Mouse (Mus musculus) heart, embryonic 10.5 days (tissue): Measurements from ENCODE around the gene Fbxw7. TPM values are rescaled to one million over a fixed set of nuclear protein-coding genes. Genes with fewer than 3 reads are reported as not detected.

Experiments
- DNase-seq: peaks from one replicate; pipeline ENCODE4 v3.0.0-alpha.2; 2017; ENCODE audit warnings: low spot score
- H3K27ac ChIP-seq: fragments of 300-500 bp; sonication (generic); 2 replicates; pipeline ENCODE4 v1.5.1; 2016; ENCODE audit warnings: mild to moderate bottlenecking
- H3K27me3 ChIP-seq: fragments of 300-500 bp; sonication (generic); 2 replicates; pipeline ENCODE4 v1.6.1; 2016; ENCODE audit warnings: mild to moderate bottlenecking; ENCODE audit not compliant: poor library complexity, insufficient read depth, severe bottlenecking
- H3K36me3 ChIP-seq: fragments of 300-500 bp; sonication (generic); 2 replicates; pipeline ENCODE4 v1.6.1; 2016; ENCODE audit warnings: mild to moderate bottlenecking, moderate library complexity
- H3K4me1 ChIP-seq: fragments of 300-500 bp; sonication (generic); 2 replicates; pipeline ENCODE4 v1.6.1; 2016; ENCODE audit warnings: mild to moderate bottlenecking
- H3K4me3 ChIP-seq: fragments of 300-500 bp; sonication (generic); 2 replicates; pipeline ENCODE4 v1.5.1; 2016; ENCODE audit warnings: mild to moderate bottlenecking, moderate library complexity
- H3K9me3 ChIP-seq: fragments of 300-500 bp; sonication (generic); 2 replicates; pipeline ENCODE4 v1.6.1; 2016; ENCODE audit warnings: mild to moderate bottlenecking, moderate library complexity
- WGBS: fragments of 180-500 bp; shearing (Covaris S2); methylation state at CpG from one replicate; pipeline ENCODE4 v1.1.7; 2016; 5-methylcytosine and 5-hydroxymethylcytosine counted together
- polyA plus RNA-seq: library from polyadenylated mRNA; unstranded; fragments of >200 nt; fragmentation: Nextera tagmentation; extraction: Ambion mirVana; gene quantifications from 2 replicates; pipeline ENCODE4 v1.2.1, GENCODE M21; 2016

The Fbxw7 gene
- polyA plus RNA-seq, 1 experiment from 2014 or later: 7.9 TPM

DNA sequence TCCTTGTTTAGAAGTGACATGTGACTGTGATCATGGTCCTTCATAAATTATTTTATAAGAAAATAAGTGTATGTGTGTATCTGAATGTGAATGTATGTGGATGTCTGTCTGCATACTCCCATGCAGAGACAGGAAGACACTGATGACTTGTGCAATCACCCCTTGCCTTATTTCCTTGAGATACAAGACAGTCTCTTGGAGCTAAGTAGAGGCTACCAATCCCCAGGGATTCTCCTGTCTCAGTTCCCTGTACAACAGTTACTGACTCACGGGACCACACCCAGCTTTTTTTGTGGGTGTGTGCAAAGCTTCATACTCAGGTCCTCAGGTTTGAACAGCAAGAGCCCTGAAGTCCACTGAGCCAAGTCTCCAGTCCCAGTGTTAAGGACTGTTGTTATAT, 108.2 kb downstream of the Fbxw7 start:
- Histone ChIP-seq H3K27me3 (no peaks in the 10 kb centered on the region), H3K36me3 (no peaks in the 10 kb centered on the region), H3K4me1 (peaks cover 20% of the 10 kb centered on the region; the same call in 1 of the 2 replicates), H3K9me3 (no peaks in the 10 kb centered on the region), H3K4me3 (no peak overlapping the region), H3K27ac (no peak overlapping the region)
- 81% methylated on average over 1 of the region's 1 CpGs for WGBS
- DNase-seq: no peak

DNA sequence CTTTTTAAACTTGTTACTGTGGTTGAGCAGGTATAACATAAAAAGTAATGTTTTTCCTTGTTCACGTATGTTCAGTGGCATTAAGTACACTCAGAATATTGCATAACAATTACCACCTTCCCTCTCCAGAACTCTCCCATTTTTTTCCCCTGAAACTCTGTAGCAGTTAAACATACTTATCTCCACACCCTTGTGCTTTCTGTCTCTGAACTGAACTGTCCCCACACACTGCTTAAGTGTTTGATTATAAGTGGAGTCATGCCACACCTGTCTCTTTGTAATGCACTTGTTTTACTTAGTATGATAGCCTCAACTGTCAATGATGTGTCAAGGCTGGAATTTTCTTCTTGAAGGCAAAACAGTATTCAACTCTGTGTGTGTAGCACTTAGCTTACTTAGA, 108.6 kb downstream of the Fbxw7 start:
- H3K27me3 ChIP-seq: no peaks in the 10 kb centered on the region
- no peak overlapping the region for H3K27ac ChIP-seq
- H3K4me1 ChIP-seq: peaks cover 20% of the 10 kb centered on the region; the same call in 1 of the 2 replicates
- H3K4me3 ChIP-seq: no peak overlapping the region
- 91% methylated on average over 1 of the region's 1 CpGs for WGBS
- no peaks in the 10 kb centered on the region for H3K9me3 ChIP-seq
- H3K36me3 ChIP-seq: no peaks in the 10 kb centered on the region
- no peak for DNase-seq

DNA sequence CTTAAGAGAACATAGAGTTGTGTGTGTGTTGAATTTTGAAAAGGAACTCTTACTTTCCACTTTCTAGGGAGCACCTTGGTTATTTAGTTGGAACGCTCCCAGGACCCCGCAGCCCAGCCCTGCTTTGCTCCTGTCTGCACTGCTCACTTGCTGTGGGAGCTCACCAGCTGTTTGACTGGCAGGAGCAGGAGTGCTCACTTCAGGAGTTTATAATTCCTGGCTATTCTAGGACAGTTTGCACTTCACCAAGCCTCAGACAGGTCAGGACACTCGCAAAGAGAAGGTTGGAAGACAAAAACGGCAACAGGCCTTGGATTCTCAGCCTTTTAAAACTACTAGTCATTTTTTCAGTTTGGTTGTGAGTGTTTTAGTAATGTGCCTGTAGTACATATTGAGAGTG, 110.2 kb downstream of the Fbxw7 start:
- H3K4me3 ChIP-seq: no peak overlapping the region
- peaks cover 20% of the 10 kb centered on the region; the same call in 1 of the 2 replicates for H3K4me1 ChIP-seq
- H3K36me3 ChIP-seq: no peaks in the 10 kb centered on the region
- WGBS: 53% methylated on average over 4 of the region's 4 CpGs
- peak overlapping the region; percentile 0; the same call in 1 of the 2 replicates for H3K27ac ChIP-seq
- no peaks in the 10 kb centered on the region for H3K9me3 ChIP-seq
- DNase-seq: no peak
- no peaks in the 10 kb centered on the region for H3K27me3 ChIP-seq

DNA sequence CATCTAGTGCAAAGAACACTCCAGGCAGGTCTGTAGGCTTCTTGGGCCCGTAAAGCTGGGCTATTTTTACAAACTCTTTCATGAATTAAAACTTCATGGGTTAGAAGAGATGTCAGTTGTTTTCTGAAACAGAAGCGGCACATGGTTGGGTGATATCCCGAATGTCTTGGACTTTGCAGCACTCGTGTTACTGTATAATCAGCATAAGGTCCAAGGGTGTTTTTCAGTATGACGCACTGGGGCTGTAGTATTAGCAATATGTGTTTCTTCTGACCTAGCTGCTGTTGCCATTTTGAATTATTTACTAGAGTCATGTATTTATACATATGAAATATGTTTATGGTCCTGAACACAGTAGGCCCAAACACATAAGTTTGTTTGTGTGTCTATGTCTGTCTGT, 111.1 kb downstream of the Fbxw7 start:
- no peak for DNase-seq
- Histone ChIP-seq H3K9me3 (no peaks in the 10 kb centered on the region), H3K27ac (peak overlapping the region; percentile 0; the same call in 1 of the 2 replicates), H3K4me1 (peaks cover 20% of the 10 kb centered on the region; the same call in 1 of the 2 replicates), H3K36me3 (no peaks in the 10 kb centered on the region), H3K4me3 (no peak overlapping the region), H3K27me3 (no peaks in the 10 kb centered on the region)
- WGBS: 84% methylated on average over 5 of the region's 5 CpGs

DNA sequence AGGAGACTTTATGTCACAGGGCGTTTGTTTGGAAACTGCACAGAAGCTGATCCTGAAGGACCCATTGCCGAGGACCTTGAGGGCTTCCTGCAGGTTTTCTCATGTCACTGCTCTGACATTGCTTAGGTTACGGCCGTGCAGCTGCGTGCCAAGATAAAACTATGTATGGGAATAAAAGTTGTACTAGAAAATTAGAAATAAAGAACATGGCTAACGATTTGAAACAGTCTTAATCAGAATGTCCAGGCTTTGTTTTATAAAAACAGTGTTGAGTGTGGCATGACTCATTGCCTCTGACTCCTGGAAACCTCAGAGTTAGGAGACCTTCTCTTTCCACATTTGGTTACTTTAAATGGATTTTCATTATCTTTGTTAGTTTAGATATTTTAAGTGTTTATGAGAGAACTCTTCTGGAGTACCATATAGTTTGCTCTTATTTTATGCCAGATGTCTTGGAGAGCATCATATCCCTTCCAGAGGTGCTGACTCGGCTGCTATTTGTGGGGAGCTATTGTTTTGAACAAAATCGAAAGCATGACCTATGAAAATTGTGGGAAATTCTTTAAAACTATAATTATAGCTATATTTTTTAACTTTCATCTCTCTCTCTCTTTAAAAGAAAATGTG, 112.2 kb downstream of the Fbxw7 start:
- no peaks in the 10 kb centered on the region for H3K36me3 ChIP-seq
- H3K4me3 ChIP-seq: no peak overlapping the region
- no peaks in the 10 kb centered on the region for H3K9me3 ChIP-seq
- H3K4me1 ChIP-seq: peaks cover 20% of the 10 kb centered on the region; the same call in 1 of the 2 replicates
- H3K27ac ChIP-seq: no peak overlapping the region
- no peak for DNase-seq
- H3K27me3 ChIP-seq: no peaks in the 10 kb centered on the region
- 82% methylated on average over 8 of the region's 8 CpGs for WGBS

DNA sequence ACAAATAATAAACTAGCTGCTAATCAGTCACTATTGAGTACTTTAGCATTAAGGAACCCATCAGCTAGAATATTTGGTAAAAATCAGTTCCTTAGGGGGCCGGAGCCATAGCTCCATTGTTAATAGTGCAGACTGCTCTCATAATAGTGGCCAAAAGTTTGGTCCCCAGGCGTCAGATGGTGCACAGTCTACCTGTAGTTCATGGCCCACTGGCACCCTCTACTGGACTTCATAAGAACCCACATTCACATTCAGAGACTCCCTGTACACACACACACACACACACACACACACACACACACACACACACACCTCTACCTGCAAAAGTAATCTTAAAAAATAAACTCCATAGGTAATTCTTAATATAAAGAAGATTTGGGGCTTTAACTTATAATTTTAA, 112.8 kb downstream of the Fbxw7 start:
- H3K4me3 ChIP-seq: no peak overlapping the region
- no peaks in the 10 kb centered on the region for H3K36me3 ChIP-seq
- no peak for DNase-seq
- H3K27me3 ChIP-seq: no peaks in the 10 kb centered on the region
- WGBS: 90% methylated on average over 2 of the region's 2 CpGs
- peaks cover 20% of the 10 kb centered on the region; the same call in 1 of the 2 replicates for H3K4me1 ChIP-seq
- H3K27ac ChIP-seq: no peak overlapping the region
- H3K9me3 ChIP-seq: no peaks in the 10 kb centered on the region

DNA sequence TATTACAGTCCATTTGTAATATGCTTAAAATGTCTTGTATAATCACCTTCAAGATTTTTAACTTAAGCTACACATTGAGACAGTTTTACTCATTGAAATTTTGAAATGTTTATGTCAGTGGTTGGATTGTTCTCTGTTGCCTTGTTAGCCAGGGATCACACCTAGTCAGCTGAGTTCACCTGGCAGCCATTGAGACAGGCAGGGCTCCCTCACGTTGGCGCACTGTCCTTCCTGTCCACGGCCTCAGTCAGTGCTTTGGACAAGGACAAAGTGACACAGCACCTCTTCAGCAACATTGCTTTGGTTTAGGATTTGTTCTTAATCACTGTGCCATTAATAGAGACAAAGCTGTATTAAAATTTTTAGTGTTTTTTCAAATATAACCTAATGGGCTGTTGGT, 114.1 kb downstream of the Fbxw7 start:
- no peak for DNase-seq
- peaks cover 10% of the 10 kb centered on the region; the same call in 1 of the 2 replicates for H3K4me1 ChIP-seq
- no peak overlapping the region for H3K4me3 ChIP-seq
- H3K9me3 ChIP-seq: no peaks in the 10 kb centered on the region
- no peak overlapping the region for H3K27ac ChIP-seq
- no peaks in the 10 kb centered on the region for H3K36me3 ChIP-seq
- 87% methylated on average over 3 of the region's 3 CpGs for WGBS
- no peaks in the 10 kb centered on the region for H3K27me3 ChIP-seq

DNA sequence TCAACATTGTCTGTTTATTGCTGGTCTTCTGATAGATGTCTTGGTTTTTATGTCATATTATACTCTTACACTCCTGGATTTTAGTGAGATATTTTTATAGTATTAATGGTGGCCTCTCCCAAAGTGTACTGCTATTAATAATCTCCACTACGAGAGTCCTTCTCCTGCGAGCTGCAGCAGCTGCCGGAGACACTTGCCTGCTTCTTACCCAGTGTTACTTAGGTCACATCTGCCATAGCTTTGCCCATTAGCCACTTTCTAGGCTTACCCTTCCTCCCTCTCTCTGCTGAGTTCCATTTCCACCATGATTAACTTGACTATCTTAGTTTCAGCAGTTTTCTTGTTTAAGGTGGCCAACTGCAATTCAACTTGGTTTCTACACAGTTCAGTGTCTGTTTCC, 115.6 kb downstream of the Fbxw7 start:
- Histone ChIP-seq H3K4me3 (no peak overlapping the region), H3K27ac (no peak overlapping the region), H3K27me3 (no peaks in the 10 kb centered on the region), H3K9me3 (no peaks in the 10 kb centered on the region), H3K4me1 (no peaks in the 10 kb centered on the region), H3K36me3 (no peaks in the 10 kb centered on the region)
- no peak for DNase-seq
- 56% methylated on average over 3 of the region's 3 CpGs for WGBS

DNA sequence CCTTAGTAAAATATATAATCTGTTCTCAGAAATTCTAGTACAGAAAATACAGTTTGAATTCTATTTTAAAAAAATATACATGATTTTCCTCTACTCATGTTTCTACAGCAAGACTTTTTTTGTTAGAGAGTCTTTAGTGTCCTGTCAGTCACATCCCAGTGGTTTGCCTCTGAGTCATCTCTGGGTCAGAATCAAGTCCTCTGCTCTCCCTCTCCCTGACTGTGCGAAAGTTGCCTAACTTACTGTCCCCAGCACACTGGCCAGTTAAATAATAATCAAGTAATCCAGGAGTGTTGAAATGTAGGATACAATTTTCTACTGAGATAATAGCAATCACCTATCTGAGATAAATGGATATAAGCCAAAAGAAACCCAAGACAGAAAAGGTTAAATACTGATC, 120.7 kb downstream of the Fbxw7 start:
- H3K27ac ChIP-seq: no peak overlapping the region
- WGBS: 75% methylated on average over 1 of the region's 1 CpGs
- H3K9me3 ChIP-seq: no peaks in the 10 kb centered on the region
- H3K27me3 ChIP-seq: no peaks in the 10 kb centered on the region
- no peaks in the 10 kb centered on the region for H3K4me1 ChIP-seq
- no peak overlapping the region for H3K4me3 ChIP-seq
- DNase-seq: no peak
- no peaks in the 10 kb centered on the region for H3K36me3 ChIP-seq

DNA sequence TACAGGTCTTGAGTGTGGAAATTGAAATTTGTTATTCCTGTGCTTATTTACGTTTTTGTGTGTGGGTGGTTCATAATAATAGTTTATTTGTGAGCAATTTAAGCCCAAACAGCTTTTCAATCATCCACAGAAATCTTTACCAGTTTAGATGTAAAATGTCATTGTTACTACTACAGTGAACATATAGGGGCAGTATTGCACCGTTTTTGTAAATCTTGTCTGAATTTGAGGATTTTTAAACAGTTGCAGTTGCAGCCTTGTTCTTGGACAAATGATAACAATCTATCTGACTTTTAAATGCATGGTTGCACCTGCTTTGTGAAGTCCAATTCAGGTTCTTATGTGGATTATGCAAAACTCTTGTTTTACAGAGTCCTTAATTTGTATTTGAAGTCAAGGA, 121.2 kb downstream of the Fbxw7 start:
- no peaks in the 10 kb centered on the region for H3K9me3 ChIP-seq
- WGBS: 61% methylated on average over 2 of the region's 2 CpGs
- DNase-seq: no peak
- H3K27ac ChIP-seq: no peak overlapping the region
- H3K27me3 ChIP-seq: no peaks in the 10 kb centered on the region
- H3K36me3 ChIP-seq: no peaks in the 10 kb centered on the region
- no peak overlapping the region for H3K4me3 ChIP-seq
- H3K4me1 ChIP-seq: no peaks in the 10 kb centered on the region

DNA sequence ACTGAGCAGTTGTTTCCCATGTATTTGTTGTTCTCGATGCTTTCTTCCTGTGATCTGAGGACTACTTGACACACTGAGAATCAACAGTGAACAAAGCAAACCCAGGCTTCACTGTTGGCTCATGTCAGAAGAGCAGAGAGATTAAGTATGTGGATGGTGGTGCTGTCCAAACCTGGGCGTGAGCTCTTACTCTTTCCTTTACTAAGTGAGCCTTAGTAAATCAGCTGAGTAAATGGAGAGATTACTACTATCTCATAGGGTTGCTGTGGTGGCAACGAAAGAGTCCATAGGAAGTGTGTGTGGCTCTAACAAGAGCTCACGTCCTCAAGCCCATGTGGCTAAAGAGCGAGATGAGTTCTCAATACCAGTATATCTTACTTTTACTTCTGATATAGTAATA, 121.9 kb downstream of the Fbxw7 start:
- 75% methylated on average over 5 of the region's 5 CpGs for WGBS
- H3K4me1 ChIP-seq: no peaks in the 10 kb centered on the region
- no peaks in the 10 kb centered on the region for H3K27me3 ChIP-seq
- H3K9me3 ChIP-seq: no peaks in the 10 kb centered on the region
- H3K36me3 ChIP-seq: no peaks in the 10 kb centered on the region
- no peak overlapping the region for H3K4me3 ChIP-seq
- H3K27ac ChIP-seq: no peak overlapping the region
- no peak for DNase-seq

DNA sequence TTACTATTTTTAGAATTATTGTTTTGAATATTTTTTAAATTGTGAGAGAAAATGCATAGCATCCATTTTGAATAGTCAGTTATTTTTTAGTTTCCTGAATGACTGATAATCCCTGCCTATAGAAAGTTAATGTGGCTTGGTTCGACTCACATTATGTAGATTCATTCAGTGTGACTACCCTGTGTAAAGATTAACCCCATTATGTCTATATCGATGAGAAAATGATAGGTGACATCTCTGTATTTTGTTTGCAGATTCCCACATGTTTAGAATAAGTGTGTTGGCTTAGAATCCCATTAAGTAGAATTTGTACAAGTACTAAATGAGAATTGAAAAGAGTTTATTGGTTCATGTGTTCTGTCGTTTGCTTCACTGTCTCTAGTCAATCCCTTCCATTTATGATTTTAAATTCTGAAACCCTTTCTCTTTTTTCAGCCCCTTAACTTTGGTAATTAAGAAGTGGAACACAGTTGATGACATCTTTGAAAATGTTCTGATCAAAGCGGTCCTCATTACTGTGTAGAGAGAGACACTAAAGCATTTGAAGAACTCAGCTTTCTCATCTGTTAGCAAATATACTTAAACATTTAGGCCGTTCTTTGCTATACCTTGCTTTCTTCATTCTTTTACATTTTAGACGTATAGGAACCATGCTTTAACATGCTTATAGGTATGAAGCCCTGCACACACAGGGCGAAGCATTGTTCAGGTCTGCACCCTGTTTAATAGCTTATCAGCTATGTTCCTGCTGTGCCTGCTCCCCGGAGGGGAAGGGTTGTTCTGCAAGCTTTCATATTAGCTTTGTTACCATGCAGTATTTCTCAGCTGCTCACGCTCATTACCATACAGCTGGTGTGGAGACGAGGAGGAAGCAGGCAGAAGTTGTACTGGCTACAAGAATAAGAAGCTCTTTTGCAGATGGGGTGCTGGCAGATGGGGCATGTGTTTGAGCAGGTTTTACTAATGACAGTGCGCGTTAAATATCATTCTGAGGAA, 122.6 kb downstream of the Fbxw7 start:
- H3K4me3 ChIP-seq: no peak overlapping the region
- H3K4me1 ChIP-seq: no peaks in the 10 kb centered on the region
- no peaks in the 10 kb centered on the region for H3K36me3 ChIP-seq
- H3K9me3 ChIP-seq: no peaks in the 10 kb centered on the region
- no peaks in the 10 kb centered on the region for H3K27me3 ChIP-seq
- WGBS: 81% methylated on average over 12 of the region's 12 CpGs
- no peak overlapping the region for H3K27ac ChIP-seq
- DNase-seq: no peak

DNA sequence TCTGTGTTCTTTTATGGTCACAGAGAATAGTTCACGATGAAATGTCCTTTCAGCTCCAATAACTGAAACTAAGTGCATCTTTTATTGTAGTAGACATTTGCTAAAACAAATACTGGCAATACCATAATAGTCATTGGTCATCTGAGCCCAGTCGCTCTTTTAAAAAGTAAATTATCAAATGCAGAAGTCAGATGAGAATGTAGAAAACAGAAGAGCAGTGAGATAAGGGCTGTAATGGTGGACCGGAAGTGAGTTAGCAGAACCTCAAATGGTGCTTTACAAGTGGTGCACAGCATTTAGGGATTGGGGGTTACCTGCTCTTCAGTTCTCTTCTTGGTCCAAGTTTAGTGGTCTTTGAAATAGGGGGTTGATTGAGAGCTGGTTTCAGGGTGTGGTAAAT, 129.9 kb downstream of the Fbxw7 start:
- no peaks in the 10 kb centered on the region for H3K27me3 ChIP-seq
- 90% methylated on average over 3 of the region's 3 CpGs for WGBS

More for the DNA sequence above, 129.9 kb downstream of the Fbxw7 start:
- H3K27ac ChIP-seq: no peak overlapping the region
- H3K4me1 ChIP-seq: peaks cover 4% of the 10 kb centered on the region; the same call in 1 of the 2 replicates
- no peak for DNase-seq
- no peak overlapping the region for H3K4me3 ChIP-seq
- no peaks in the 10 kb centered on the region for H3K9me3 ChIP-seq
- H3K36me3 ChIP-seq: no peaks in the 10 kb centered on the region
